Mouse (Mus musculus) kidney, embryonic 15.5 days (tissue): ENCODE results near the gene Hspa12a. TPM values are rescaled to one million over a fixed set of nuclear protein-coding genes. Genes with fewer than 3 reads are reported as not detected.

Experiments used
- ATAC-seq: fragments of 200-750 bp; cut with Nextera tagmentation; replicated peaks from 2 replicates; pipeline ENCODE4 v1.8.0; 2017; ENCODE audit warnings: moderate TSS enrichment; ENCODE audit not compliant: low FRiP score
- H3K27ac ChIP-seq: fragments of 300-500 bp; sonication (generic); 2 replicates; pipeline ENCODE4 v1.5.1; 2015; ENCODE audit warnings: mild to moderate bottlenecking, inconsistent platforms
- H3K27me3 ChIP-seq: fragments of 300-500 bp; sonication (generic); 2 replicates; pipeline ENCODE4 v1.6.1; 2015; ENCODE audit warnings: inconsistent platforms
- H3K36me3 ChIP-seq: fragments of 300-500 bp; sonication (generic); 2 replicates; pipeline ENCODE4 v1.6.1; 2015; ENCODE audit warnings: inconsistent platforms
- H3K4me1 ChIP-seq: fragments of 300-500 bp; sonication (generic); 2 replicates; pipeline ENCODE4 v1.6.1; 2015; ENCODE audit warnings: inconsistent platforms
- H3K4me2 ChIP-seq: fragments of 300-500 bp; sonication (generic); 2 replicates; pipeline ENCODE4 v1.6.1; 2015; ENCODE audit warnings: moderate library complexity, mild to moderate bottlenecking, inconsistent platforms
- H3K4me3 ChIP-seq: fragments of 300-500 bp; sonication (generic); replicated peaks from 2 replicates; pipeline ENCODE4 v1.5.1; 2015; ENCODE audit warnings: mild to moderate bottlenecking, inconsistent platforms
- H3K9ac ChIP-seq: fragments of 300-500 bp; sonication (generic); 2 replicates; pipeline ENCODE4 v1.6.1; 2015; ENCODE audit warnings: mild to moderate bottlenecking, inconsistent platforms
- H3K9me3 ChIP-seq: fragments of 300-500 bp; sonication (generic); replicated peaks from 2 replicates; pipeline ENCODE4 v1.6.1; 2016; ENCODE audit warnings: inconsistent platforms
- WGBS: fragments of 180-500 bp; shearing (Covaris S2); methylation state at CpG from one replicate; pipeline ENCODE4 v1.1.7; 2015; ENCODE audit warnings: mixed read lengths; 5-methylcytosine and 5-hydroxymethylcytosine counted together
- polyA plus RNA-seq: library from polyadenylated mRNA; unstranded; fragments of >200 nt; fragmentation: Nextera tagmentation; extraction: Ambion mirVana; gene quantifications from 2 replicates; pipeline ENCODE4 v1.2.1, GENCODE M21; 2015

Gene Hspa12a
- 15.2 and 16.6 TPM in 2 replicates for polyA plus RNA-seq

DNA sequence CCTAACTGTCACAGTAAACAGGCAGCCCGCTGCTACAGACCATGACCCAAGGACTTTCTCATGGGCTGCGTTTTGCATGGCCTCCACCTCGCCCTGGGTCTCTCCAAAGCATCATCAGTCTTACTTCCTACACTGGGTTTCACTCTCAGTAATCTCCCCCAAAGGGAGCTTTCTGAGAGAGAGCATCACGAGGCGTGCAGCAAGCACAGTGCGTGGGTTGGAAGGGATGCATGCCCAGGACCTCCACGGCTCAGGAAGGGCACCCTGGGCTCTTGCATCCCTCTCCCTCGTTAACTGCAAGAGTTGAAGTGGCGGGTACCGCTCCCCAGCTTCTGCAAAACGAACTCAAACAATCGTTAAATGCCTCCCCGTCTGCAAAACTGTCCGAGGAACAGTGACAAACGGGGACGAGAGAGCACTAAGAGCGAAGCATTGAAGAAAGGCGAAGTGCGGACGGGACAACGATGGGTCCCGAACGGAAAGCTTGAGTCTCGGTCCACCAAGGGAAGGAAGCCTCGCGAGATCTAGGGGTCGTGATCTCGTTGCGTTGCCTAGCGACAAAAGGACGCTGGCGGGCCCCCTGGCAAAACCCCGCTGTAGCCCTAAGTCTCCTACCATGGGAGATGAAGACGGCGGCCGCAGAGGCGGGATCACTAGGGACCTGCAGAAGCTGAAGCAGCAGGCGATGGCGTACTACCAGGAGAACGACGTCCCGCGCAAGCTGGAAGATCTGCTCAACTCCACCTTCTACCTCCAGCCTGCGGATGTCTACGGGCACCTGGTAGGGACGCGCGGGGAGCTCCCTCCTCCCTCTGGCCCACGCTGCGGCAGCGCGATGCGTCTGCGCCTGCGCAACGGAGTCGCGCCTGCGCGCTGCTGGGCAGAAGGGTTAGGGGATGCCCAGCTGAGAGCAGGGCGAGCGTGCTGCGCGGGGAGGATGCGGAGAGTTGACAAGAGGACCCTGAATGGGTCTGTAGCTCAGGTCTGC lies at the start of gene Hspa12a, which contains the start of gene Eno4:
Gene Hspa12a (minus strand): TSS at position 814 of the 988 bp plus-strand sequence.
Gene Eno4 (plus strand): TSS at position 585 of the 988 bp plus-strand sequence.
- under 1% methylated on average over 65 of the region's 65 CpGs for WGBS
- Histone ChIP-seq H3K36me3 (no peaks in the 10 kb centered on the region), H3K9ac (peak within 1 kb of the TSS; percentile 63), H3K4me2 (peak within 1 kb of the TSS; percentile 96), H3K27me3 (no peaks in the 10 kb centered on the region), H3K4me3 (peak within 1 kb of the TSS; percentile 78), H3K9me3 (no peaks in the 10 kb centered on the region), H3K4me1 (peaks cover 15% of the 10 kb centered on the region), H3K27ac (peak within 1 kb of the TSS; percentile 75)
- peak; percentile 97 for ATAC-seq

DNA sequence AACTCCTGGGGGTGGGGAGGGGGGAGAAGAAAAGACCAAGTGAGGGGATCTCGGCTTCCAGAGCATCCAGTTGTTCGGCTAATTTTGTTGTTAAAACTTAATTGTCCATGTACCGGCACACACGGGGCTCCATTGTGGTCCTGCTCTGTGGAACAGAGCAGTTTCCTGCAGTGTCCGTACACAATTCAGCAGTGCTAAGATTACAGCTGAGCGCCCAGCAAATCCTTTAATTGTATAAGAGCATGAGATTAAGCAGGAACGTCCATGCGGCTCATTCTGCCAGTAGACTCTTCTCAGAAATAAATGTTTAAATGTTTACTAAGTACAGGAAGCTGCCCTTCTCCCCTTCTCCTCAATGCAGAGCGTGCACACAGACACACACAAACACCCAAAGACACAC lies 38.1 kb upstream of the Hspa12a start:
- Histone ChIP-seq H3K4me1 (peaks cover 12% of the 10 kb centered on the region; the same call in 1 of the 2 replicates), H3K9ac (0 out of 2 replicates have a peak overlapping the region, but pooled peaks have one; percentile 1), H3K27ac (no peak overlapping the region), H3K4me3 (0 out of 2 replicates have a peak overlapping the region, but pooled peaks have one; percentile 12), H3K36me3 (no peaks in the 10 kb centered on the region), H3K9me3 (no peaks in the 10 kb centered on the region), H3K27me3 (peaks cover 10% of the 10 kb centered on the region; the same call in 1 of the 2 replicates), H3K4me2 (peak overlapping the region; percentile 43; the same call in 1 of the 2 replicates)
- no peak for ATAC-seq
- 25% methylated on average over 9 of the region's 9 CpGs for WGBS

DNA sequence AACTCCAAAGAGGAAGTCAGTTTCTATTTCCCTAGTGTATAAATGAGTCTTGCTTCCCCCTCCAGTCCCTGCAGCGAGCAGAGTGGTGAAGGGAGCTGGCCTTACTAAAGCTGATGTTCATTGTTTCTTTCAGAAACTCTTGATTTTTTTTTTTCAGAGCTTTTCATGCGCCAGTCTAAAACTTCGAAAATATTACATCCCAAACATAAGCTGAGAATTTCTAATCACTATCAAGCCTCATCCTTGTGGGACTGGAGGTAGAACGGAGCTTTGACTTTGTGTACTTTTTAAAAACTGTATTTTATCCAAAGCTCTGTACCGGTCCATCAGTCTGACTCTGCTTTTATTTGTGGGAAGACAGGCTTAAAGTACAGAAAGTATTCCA lies 36.6 kb upstream of the Hspa12a start:
- H3K4me2 ChIP-seq, result no peak overlapping the region
- peaks cover 13% of the 10 kb centered on the region; the same call in 1 of the 2 replicates for H3K27me3 ChIP-seq

DNA sequence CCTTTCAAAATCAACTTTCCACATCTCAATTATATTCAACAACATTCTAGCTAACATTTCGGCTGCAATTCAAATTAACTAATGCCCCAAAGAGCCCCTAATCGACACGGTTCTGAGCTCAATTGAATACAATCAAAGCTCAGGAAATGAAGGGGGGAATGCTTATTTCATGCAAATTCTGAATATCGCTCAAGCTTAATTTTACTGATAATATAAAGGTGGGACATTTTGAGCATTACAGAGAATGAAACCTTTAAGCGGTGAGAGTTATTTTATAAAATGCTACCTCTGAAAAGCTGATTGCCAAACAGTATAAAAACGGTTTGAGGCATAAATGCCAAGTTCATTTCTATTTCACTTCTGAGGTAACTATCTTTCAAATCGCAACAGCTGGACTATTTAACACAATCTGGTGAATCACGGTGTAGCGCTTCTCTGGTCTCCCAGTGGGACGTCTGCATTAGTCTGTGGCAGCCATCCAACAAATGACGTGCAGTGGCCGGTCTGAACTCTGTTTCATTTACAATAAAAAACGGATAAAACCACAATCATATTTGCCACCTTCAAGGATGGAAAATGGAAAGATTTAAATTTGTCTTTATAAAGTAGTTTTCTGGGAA lies 36.1 kb upstream of the Hspa12a start:
- H3K9me3 ChIP-seq, result no peaks in the 10 kb centered on the region
- H3K9ac ChIP-seq, result no peak overlapping the region
- WGBS, result 48% methylated on average over 13 of the region's 13 CpGs
- no peak overlapping the region for H3K4me3 ChIP-seq
- peaks cover 18% of the 10 kb centered on the region; the same call in 1 of the 2 replicates for H3K4me1 ChIP-seq
- no peaks in the 10 kb centered on the region for H3K36me3 ChIP-seq
- H3K27me3 ChIP-seq, result peaks cover 13% of the 10 kb centered on the region; the same call in 1 of the 2 replicates
- ATAC-seq, result no peak
- H3K4me2 ChIP-seq, result 0 out of 2 replicates have a peak overlapping the region, but pooled peaks have one; percentile 15
- H3K27ac ChIP-seq, result no peak overlapping the region

More for the DNA sequence above, 36.6 kb upstream of the Hspa12a start:
- Histone ChIP-seq H3K4me1 (peaks cover 16% of the 10 kb centered on the region; the same call in 1 of the 2 replicates), H3K4me3 (no peak overlapping the region), H3K9ac (no peak overlapping the region), H3K36me3 (no peaks in the 10 kb centered on the region), H3K9me3 (no peaks in the 10 kb centered on the region), H3K27ac (no peak overlapping the region)
- 70% methylated on average over 5 of the region's 5 CpGs for WGBS
- no peak for ATAC-seq

GRCm38 (mm10) chr19:58978401-58979171 lies 35.1 kb upstream of the Hspa12a start:
- 0 out of 2 replicates have a peak overlapping the region, but pooled peaks have one; percentile 4 for H3K4me2 ChIP-seq
- H3K36me3 ChIP-seq, result no peaks in the 10 kb centered on the region
- H3K4me3 ChIP-seq, result no peak overlapping the region
- ATAC-seq, result 0 out of 2 replicates have a peak, but pooled peaks have one; percentile 29
- peaks cover 18% of the 10 kb centered on the region; the same call in 1 of the 2 replicates for H3K4me1 ChIP-seq
- peaks cover 13% of the 10 kb centered on the region; the same call in 1 of the 2 replicates for H3K27me3 ChIP-seq
- 54% methylated on average over 11 of the region's 11 CpGs for WGBS
- H3K27ac ChIP-seq, result no peak overlapping the region
- H3K9me3 ChIP-seq, result no peaks in the 10 kb centered on the region
- no peak overlapping the region for H3K9ac ChIP-seq

DNA sequence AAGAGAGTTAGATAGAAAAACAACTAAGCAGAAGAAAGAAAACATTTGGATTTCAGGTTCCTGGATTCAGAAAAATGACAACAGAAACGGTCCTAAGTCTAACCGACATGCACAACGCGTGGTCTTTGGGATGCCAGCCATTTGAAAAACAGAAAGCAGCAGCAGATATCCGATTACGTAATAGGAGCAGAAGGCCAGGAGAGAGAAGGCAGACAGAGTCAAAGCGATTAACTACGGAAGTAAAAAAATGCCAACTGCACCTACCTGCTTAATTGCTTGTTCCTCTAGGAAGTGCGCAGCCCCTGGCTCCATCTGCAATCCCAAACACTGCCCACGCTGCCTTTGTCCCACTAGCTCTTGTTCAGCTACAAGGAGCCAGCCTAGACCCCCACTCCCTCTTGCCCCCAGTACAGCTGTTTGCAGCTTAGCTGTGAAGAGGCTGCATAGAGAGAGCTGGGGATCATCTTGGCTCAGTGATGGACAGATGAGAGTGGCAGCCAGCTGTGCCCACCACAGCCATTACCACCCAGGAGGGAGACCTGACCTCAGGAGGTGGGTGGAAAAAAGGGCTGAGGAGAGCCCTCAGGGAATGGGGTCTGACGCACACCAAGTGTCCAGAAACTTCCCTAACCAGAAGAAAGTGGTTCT lies 31.9 kb upstream of the Hspa12a start:
- WGBS, result 54% methylated on average over 11 of the region's 11 CpGs
- Histone ChIP-seq H3K9ac (no peak overlapping the region), H3K36me3 (no peaks in the 10 kb centered on the region), H3K27ac (no peak overlapping the region), H3K4me2 (no peak overlapping the region), H3K9me3 (no peaks in the 10 kb centered on the region), H3K4me3 (no peak overlapping the region), H3K27me3 (peaks cover 38% of the 10 kb centered on the region), H3K4me1 (peaks cover 26% of the 10 kb centered on the region)
- ATAC-seq, result no peak

GRCm38 (mm10) chr19:58974126-58974525 lies 30.7 kb upstream of the Hspa12a start:
- Histone ChIP-seq H3K27ac (no peak overlapping the region), H3K27me3 (peaks cover 43% of the 10 kb centered on the region), H3K4me1 (peaks cover 22% of the 10 kb centered on the region), H3K4me2 (no peak overlapping the region), H3K36me3 (no peaks in the 10 kb centered on the region), H3K9ac (no peak overlapping the region), H3K4me3 (no peak overlapping the region), H3K9me3 (no peaks in the 10 kb centered on the region)
- WGBS, result 91% methylated on average over 8 of the region's 8 CpGs
- ATAC-seq, result no peak

DNA sequence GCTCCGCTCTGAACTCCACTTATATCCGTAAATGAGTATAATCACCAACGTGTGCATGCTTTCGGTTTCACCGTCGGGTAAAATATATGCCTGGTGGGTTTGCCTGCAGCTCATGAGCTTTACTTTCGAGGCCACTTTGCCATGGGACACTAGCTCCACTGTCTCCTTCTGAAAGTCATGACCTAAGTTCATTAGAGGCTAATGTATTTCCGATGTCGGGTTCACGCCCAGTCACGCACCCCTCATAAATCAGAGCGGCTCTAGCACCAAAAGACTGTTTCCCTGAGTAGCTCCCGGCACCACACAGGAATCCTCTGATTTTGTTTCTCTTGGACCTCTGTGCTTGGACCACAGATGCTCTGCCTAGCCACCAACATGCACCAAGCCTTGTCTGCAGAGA lies 27.4 kb upstream of the Hspa12a start:
- H3K4me1 ChIP-seq, result peaks cover 23% of the 10 kb centered on the region
- H3K27ac ChIP-seq, result no peak overlapping the region
- WGBS, result 14% methylated on average over 13 of the region's 13 CpGs
- peak overlapping the region; percentile 46 for H3K4me2 ChIP-seq
- ATAC-seq, result no peak
- peak overlapping the region; percentile 15 for H3K4me3 ChIP-seq
- H3K9ac ChIP-seq, result no peak overlapping the region
- H3K9me3 ChIP-seq, result no peaks in the 10 kb centered on the region
- no peaks in the 10 kb centered on the region for H3K36me3 ChIP-seq
- peaks cover 47% of the 10 kb centered on the region for H3K27me3 ChIP-seq

GRCm38 (mm10) chr19:58968731-58969506 lies 25.5 kb upstream of the Hspa12a start:
- H3K9ac ChIP-seq, result no peak overlapping the region
- H3K4me2 ChIP-seq, result no peak overlapping the region; the same call in 1 of the 2 replicates
- no peaks in the 10 kb centered on the region for H3K9me3 ChIP-seq
- ATAC-seq, result no peak
- H3K4me1 ChIP-seq, result peaks cover 16% of the 10 kb centered on the region
- WGBS, result 44% methylated on average over 15 of the region's 15 CpGs
- no peak overlapping the region for H3K4me3 ChIP-seq
- H3K36me3 ChIP-seq, result no peaks in the 10 kb centered on the region
- H3K27me3 ChIP-seq, result peaks cover 46% of the 10 kb centered on the region
- no peak overlapping the region for H3K27ac ChIP-seq

DNA sequence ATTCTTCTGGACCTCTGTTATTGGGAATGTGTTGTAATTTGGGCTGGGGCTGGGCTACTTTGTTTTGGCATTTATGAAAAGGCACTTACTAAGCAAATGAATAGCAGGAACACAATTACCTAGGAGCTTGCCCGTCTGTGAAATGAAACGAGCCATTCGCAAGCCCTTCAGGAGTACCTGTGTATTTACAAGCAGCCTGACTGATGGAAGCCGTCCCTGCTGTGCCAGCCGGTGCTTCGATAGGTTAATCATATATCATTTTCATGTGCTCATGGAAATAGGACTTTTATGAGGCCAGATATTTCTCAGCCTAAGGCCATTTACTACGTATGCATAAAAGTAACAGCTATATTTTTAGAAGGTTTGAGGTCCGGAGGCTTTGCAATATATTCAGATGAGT lies 19.6 kb upstream of the Hspa12a start:
- no peak for ATAC-seq
- H3K4me3 ChIP-seq, result no peak overlapping the region
- WGBS, result 56% methylated on average over 8 of the region's 8 CpGs
- peaks cover 21% of the 10 kb centered on the region; the same call in 1 of the 2 replicates for H3K27me3 ChIP-seq
- no peak overlapping the region for H3K27ac ChIP-seq
- no peak overlapping the region for H3K4me2 ChIP-seq
- no peaks in the 10 kb centered on the region for H3K36me3 ChIP-seq
- no peaks in the 10 kb centered on the region for H3K9me3 ChIP-seq
- no peak overlapping the region for H3K9ac ChIP-seq
- no peaks in the 10 kb centered on the region for H3K4me1 ChIP-seq
